Mouse (Mus musculus): Measurements from ENCODE around the gene Zfp979.
"Not testable (repeated sequence)": the region's sequence is repeated elsewhere in the genome, so short reads cannot be mapped to it uniquely, and the experiment has no call there.

Gene Zfp979

DNA sequence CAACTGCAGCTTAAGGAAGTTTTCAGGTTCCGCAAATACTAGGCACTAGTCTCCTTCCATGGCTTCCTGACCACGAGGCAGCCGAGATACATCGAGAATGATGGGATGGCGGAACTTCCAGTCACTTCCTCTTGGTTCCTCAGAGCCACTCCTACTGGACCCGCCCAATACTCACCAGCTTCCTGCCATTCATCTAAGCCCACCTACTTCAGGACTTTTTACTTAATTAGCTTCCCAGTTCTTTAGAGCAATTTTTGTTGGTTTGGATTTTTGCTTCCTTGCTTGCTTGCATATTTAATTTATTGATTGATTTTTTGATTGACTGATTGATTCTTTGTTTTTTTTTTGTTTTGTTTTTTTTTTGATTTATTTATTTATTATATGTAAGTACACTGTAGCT is at the start of gene Zfp979:
Gene Zfp979, minus strand, starts transcription at position 101 of the 400 bp plus-strand sequence.
- DNase-seq: not testable (repeated sequence)

DNA sequence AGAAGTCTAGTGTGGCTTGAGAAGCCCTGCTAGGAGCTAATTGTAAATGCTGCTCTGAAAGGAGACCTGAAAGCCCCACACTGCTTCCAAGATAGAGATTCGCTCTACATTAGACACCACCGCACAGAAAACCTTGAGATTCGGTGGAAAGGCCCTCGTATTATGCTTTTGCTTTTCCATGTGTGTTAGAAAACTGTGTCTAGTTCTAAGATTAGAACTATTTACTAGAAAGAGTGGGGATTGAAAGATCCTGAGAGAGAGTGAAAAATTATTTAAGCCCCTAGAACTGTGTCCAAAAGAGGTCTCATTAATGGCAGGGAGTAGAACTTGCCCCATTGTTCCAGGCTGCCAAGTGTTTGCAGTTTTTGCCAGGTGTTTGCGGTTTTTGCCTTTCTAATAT is 12.9 kb upstream of the Zfp979 start:
- not testable (repeated sequence) for DNase-seq

GRCm38 (mm10) chr4:147647407-147647806 is 5.1 kb upstream of the Zfp979 start:
- DNase-seq: not testable (repeated sequence)

- DNase-seq: not testable (repeated sequence)
These were observed 381 bp downstream of the Zfp979 start for GRCm38 (mm10) chr4:147641932-147642331.

- not testable (repeated sequence) for DNase-seq
These were observed 8.5 kb downstream of the Zfp979 start for GRCm38 (mm10) chr4:147633818-147634262.

DNA sequence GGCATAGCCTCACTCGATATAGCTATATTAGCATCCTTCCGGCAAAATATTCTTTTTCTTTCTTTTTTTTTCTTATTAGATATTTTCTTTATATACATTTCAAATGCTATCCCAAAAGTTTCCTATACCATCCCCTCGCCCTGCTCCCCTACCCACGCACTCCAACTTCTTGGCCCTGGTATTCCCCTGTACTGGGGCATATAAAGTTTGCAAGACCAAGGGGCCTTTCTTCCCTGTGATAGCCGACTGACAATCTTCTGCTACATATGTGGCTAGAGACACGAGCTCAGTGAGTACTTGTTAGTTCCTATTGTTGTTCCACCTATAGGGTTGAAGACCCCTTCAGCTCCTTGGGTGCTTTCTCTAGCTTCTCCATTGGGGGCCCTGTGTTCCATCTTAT is 35.8 kb downstream of the Zfp979 start:
- DNase-seq: not testable (repeated sequence)

- no peak for DNase-seq
These were observed 36.8 kb downstream of the Zfp979 start for GRCm38 (mm10) chr4:147605521-147605920.

GRCm38 (mm10) chr4:147603806-147604205 is 38.5 kb downstream of the Zfp979 start:
- no peak for DNase-seq

- no peak for DNase-seq
These were observed 40.4 kb downstream of the Zfp979 start for GRCm38 (mm10) chr4:147601881-147602280.

GRCm38 (mm10) chr4:147598831-147599230 is 43.5 kb downstream of the Zfp979 start:
- no peak for DNase-seq

GRCm38 (mm10) chr4:147597685-147598084 is 44.6 kb downstream of the Zfp979 start:
- no peak for DNase-seq

- not testable (repeated sequence) for DNase-seq
These were observed 47.7 kb downstream of the Zfp979 start for GRCm38 (mm10) chr4:147594630-147595029.

GRCm38 (mm10) chr4:147586511-147587473 is 55.5 kb downstream of the Zfp979 start:
- no peak for DNase-seq

GRCm38 (mm10) chr4:147579371-147579770 is 62.9 kb downstream of the Zfp979 start:
- not testable (repeated sequence) for DNase-seq

DNA sequence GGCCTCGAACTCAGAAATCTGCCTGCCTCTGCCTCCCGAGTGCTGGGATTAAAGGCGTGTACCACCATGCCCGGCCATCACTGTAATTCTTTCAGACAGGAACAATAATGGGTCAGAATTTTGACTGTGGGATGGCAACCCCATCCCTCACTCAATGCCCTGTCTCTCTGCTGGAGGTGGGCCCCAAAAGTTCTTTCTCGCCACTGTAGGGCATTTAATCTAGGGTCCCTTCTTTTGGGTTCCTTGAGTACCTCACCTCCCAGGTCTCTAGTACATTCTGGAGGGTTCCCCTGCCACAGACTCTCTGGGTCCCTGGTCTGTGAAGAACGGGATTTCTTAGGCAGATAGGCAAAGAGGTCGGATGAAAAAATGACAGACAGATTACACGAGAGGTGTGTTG is 71.2 kb downstream of the Zfp979 start:
- DNase-seq: not testable (repeated sequence)

GRCm38 (mm10) chr4:147565426-147566220 is 76.7 kb downstream of the Zfp979 start:
- DNase-seq: no peak

Measured in kidney, postnatal 4 days (tissue).